Mouse (Mus musculus) heart, embryonic 15.5 days (tissue): ENCODE data around the gene Bphl. TPM values are rescaled to one million over a fixed set of nuclear protein-coding genes. Genes with fewer than 3 reads are reported as not detected.

ENCODE experiments used
- ATAC-seq: fragments of 200-750 bp; cut with Nextera tagmentation; replicated peaks from 2 replicates; pipeline ENCODE4 v1.8.0; 2017; ENCODE audit warnings: low read depth, moderate TSS enrichment; ENCODE audit not compliant: insufficient number of reproducible peaks, insufficient read depth, low FRiP score
- H3K27ac ChIP-seq: fragments of 300-500 bp; sonication (generic); 2 replicates; pipeline ENCODE4 v1.5.1; 2015; ENCODE audit warnings: mild to moderate bottlenecking, inconsistent platforms
- H3K27me3 ChIP-seq: fragments of 300-500 bp; sonication (generic); 2 replicates; pipeline ENCODE4 v1.6.1; 2015; ENCODE audit warnings: inconsistent platforms
- H3K36me3 ChIP-seq: fragments of 300-500 bp; sonication (generic); 2 replicates; pipeline ENCODE4 v1.6.1; 2015; ENCODE audit warnings: mild to moderate bottlenecking, inconsistent platforms
- H3K4me1 ChIP-seq: fragments of 300-500 bp; sonication (generic); replicated peaks from 2 replicates; pipeline ENCODE4 v1.6.1; 2015; ENCODE audit warnings: inconsistent platforms
- H3K4me2 ChIP-seq: fragments of 300-500 bp; sonication (generic); 2 replicates; pipeline ENCODE4 v1.6.1; 2015; ENCODE audit warnings: inconsistent platforms, mild to moderate bottlenecking, moderate library complexity
- H3K4me3 ChIP-seq: fragments of 300-500 bp; sonication (generic); 2 replicates; pipeline ENCODE4 v1.5.1; 2015; ENCODE audit warnings: mild to moderate bottlenecking, inconsistent platforms
- H3K9ac ChIP-seq: fragments of 300-500 bp; sonication (generic); 2 replicates; pipeline ENCODE4 v1.6.1; 2015; ENCODE audit warnings: mild to moderate bottlenecking, inconsistent platforms
- H3K9me3 ChIP-seq: fragments of 300-500 bp; sonication (generic); replicated peaks from 2 replicates; pipeline ENCODE4 v1.6.1; 2016; ENCODE audit warnings: inconsistent platforms
- WGBS: fragments of 180-500 bp; shearing (Covaris S2); methylation state at CpG from one replicate; pipeline ENCODE4 v1.1.7; 2015; ENCODE audit warnings: mixed read lengths; 5-methylcytosine and 5-hydroxymethylcytosine counted together
- polyA plus RNA-seq: library from polyadenylated mRNA; unstranded; fragments of >200 nt; fragmentation: Nextera tagmentation; extraction: Ambion mirVana; gene quantifications from 2 replicates; pipeline ENCODE4 v1.2.1, GENCODE M21; 2015

Bphl gene
- polyA plus RNA-seq, 1 experiment from 2014 or later, result 51.8 TPM

- Histone ChIP-seq H3K27ac (no peak overlapping the region), H3K9ac (no peak overlapping the region), H3K27me3 (no peaks in the 10 kb centered on the region), H3K4me2 (no peak overlapping the region), H3K36me3 (no peaks in the 10 kb centered on the region), H3K9me3 (no peaks in the 10 kb centered on the region), H3K4me3 (no peak overlapping the region), H3K4me1 (peaks cover 15% of the 10 kb centered on the region)
- 48% methylated on average over 3 of the region's 3 CpGs for WGBS
- ATAC-seq, result no peak
These were observed 52.0 kb downstream of the Bphl start for GRCm38 (mm10) chr13:34089358-34089757.

GRCm38 (mm10) chr13:34095542-34096435, 58.4 kb downstream of the Bphl start:
- Histone ChIP-seq H3K4me3 (no peak overlapping the region), H3K27ac (peak overlapping the region; percentile 51), H3K27me3 (no peaks in the 10 kb centered on the region), H3K4me1 (peaks cover 17% of the 10 kb centered on the region), H3K4me2 (peak overlapping the region; percentile 6; the same call in 1 of the 2 replicates), H3K9me3 (no peaks in the 10 kb centered on the region), H3K9ac (no peak overlapping the region), H3K36me3 (no peaks in the 10 kb centered on the region)
- WGBS, result 21% methylated on average over 5 of the region's 7 CpGs
- ATAC-seq, result peak; percentile 77; the same call in 1 of the 2 replicates

GRCm38 (mm10) chr13:34096455-34096854, 59.1 kb downstream of the Bphl start:
- no peaks in the 10 kb centered on the region for H3K27me3 ChIP-seq
- H3K4me3 ChIP-seq, result no peak overlapping the region
- H3K9me3 ChIP-seq, result no peaks in the 10 kb centered on the region
- 61% methylated on average over 4 of the region's 4 CpGs for WGBS
- H3K9ac ChIP-seq, result no peak overlapping the region
- H3K36me3 ChIP-seq, result no peaks in the 10 kb centered on the region
- peak overlapping the region; percentile 51 for H3K27ac ChIP-seq
- H3K4me1 ChIP-seq, result peaks cover 18% of the 10 kb centered on the region
- H3K4me2 ChIP-seq, result 0 out of 2 replicates have a peak overlapping the region, but pooled peaks have one; percentile 6
- peak; percentile 62; the same call in 1 of the 2 replicates for ATAC-seq

- peaks cover 18% of the 10 kb centered on the region for H3K4me1 ChIP-seq
- H3K9ac ChIP-seq, result no peak overlapping the region
- H3K27ac ChIP-seq, result 0 out of 2 replicates have a peak overlapping the region, but pooled peaks have one; percentile 5
- H3K4me2 ChIP-seq, result no peak overlapping the region
- H3K36me3 ChIP-seq, result no peaks in the 10 kb centered on the region
- 67% methylated on average over 3 of the region's 3 CpGs for whole genome bisulfite sequencing
- H3K27me3 ChIP-seq, result no peaks in the 10 kb centered on the region
- no peak for ATAC-seq
- H3K9me3 ChIP-seq, result no peaks in the 10 kb centered on the region
- H3K4me3 ChIP-seq, result no peak overlapping the region
These were observed 59.7 kb downstream of the Bphl start for GRCm38 (mm10) chr13:34097086-34097485.

- ATAC-seq, result no peak
- no peak overlapping the region for H3K9ac ChIP-seq
- H3K27ac ChIP-seq, result no peak overlapping the region
- H3K4me3 ChIP-seq, result no peak overlapping the region
- peaks cover 17% of the 10 kb centered on the region for H3K4me1 ChIP-seq
- WGBS, result 37% methylated on average over 3 of the region's 3 CpGs
- no peak overlapping the region for H3K4me2 ChIP-seq
- H3K9me3 ChIP-seq, result no peaks in the 10 kb centered on the region
- no peaks in the 10 kb centered on the region for H3K36me3 ChIP-seq
- H3K27me3 ChIP-seq, result no peaks in the 10 kb centered on the region
These were observed 63.3 kb downstream of the Bphl start for GRCm38 (mm10) chr13:34100733-34101132.

GRCm38 (mm10) chr13:34101247-34101646, 63.9 kb downstream of the Bphl start:
- 88% methylated on average over 10 of the region's 10 CpGs for WGBS
- Histone ChIP-seq H3K4me2 (no peak overlapping the region), H3K27me3 (no peaks in the 10 kb centered on the region), H3K4me1 (peaks cover 19% of the 10 kb centered on the region), H3K36me3 (no peaks in the 10 kb centered on the region), H3K9me3 (no peaks in the 10 kb centered on the region), H3K4me3 (no peak overlapping the region), H3K9ac (no peak overlapping the region), H3K27ac (no peak overlapping the region)
- ATAC-seq, result no peak

GRCm38 (mm10) chr13:34101908-34102307, 64.5 kb downstream of the Bphl start:
- Histone ChIP-seq H3K9me3 (no peaks in the 10 kb centered on the region), H3K27ac (no peak overlapping the region), H3K36me3 (no peaks in the 10 kb centered on the region), H3K9ac (no peak overlapping the region), H3K4me1 (peaks cover 20% of the 10 kb centered on the region), H3K27me3 (no peaks in the 10 kb centered on the region), H3K4me3 (no peak overlapping the region), H3K4me2 (no peak overlapping the region)
- no peak for ATAC-seq
- WGBS, result 72% methylated on average over 9 of the region's 9 CpGs

- 37% methylated on average over 1 of the region's 1 CpGs for WGBS
- no peak overlapping the region for H3K4me2 ChIP-seq
- H3K4me1 ChIP-seq, result peaks cover 21% of the 10 kb centered on the region
- no peaks in the 10 kb centered on the region for H3K27me3 ChIP-seq
- ATAC-seq, result no peak; the same call in 1 of the 2 replicates
- H3K9ac ChIP-seq, result no peak overlapping the region
- H3K4me3 ChIP-seq, result no peak overlapping the region
- no peaks in the 10 kb centered on the region for H3K36me3 ChIP-seq
- no peaks in the 10 kb centered on the region for H3K9me3 ChIP-seq
- H3K27ac ChIP-seq, result peak overlapping the region; percentile 69
These were observed 68.0 kb downstream of the Bphl start for GRCm38 (mm10) chr13:34105364-34105763.

- Histone ChIP-seq H3K4me3 (no peak overlapping the region), H3K9me3 (no peaks in the 10 kb centered on the region), H3K27ac (0 out of 2 replicates have a peak overlapping the region, but pooled peaks have one; percentile 9), H3K4me2 (no peak overlapping the region), H3K27me3 (no peaks in the 10 kb centered on the region), H3K9ac (no peak overlapping the region), H3K36me3 (no peaks in the 10 kb centered on the region), H3K4me1 (peaks cover 17% of the 10 kb centered on the region)
- no peak for ATAC-seq
- 75% methylated on average over 2 of the region's 2 CpGs for WGBS
These were observed 68.9 kb downstream of the Bphl start for GRCm38 (mm10) chr13:34106256-34106655.

- H3K9ac ChIP-seq, result no peak overlapping the region
- 95% methylated on average over 1 of the region's 1 CpGs for whole genome bisulfite sequencing
- ATAC-seq, result no peak
- no peak overlapping the region for H3K4me3 ChIP-seq
- H3K27ac ChIP-seq, result peak overlapping the region; percentile 9; the same call in 1 of the 2 replicates
- H3K27me3 ChIP-seq, result no peaks in the 10 kb centered on the region
- no peaks in the 10 kb centered on the region for H3K9me3 ChIP-seq
- H3K36me3 ChIP-seq, result no peaks in the 10 kb centered on the region
- H3K4me1 ChIP-seq, result peaks cover 17% of the 10 kb centered on the region
- no peak overlapping the region for H3K4me2 ChIP-seq
These were observed 69.6 kb downstream of the Bphl start for GRCm38 (mm10) chr13:34106999-34107398.

- Histone ChIP-seq H3K9ac (no peak overlapping the region), H3K36me3 (no peaks in the 10 kb centered on the region), H3K4me3 (no peak overlapping the region), H3K27me3 (no peaks in the 10 kb centered on the region), H3K27ac (no peak overlapping the region), H3K9me3 (no peaks in the 10 kb centered on the region), H3K4me1 (peaks cover 17% of the 10 kb centered on the region), H3K4me2 (no peak overlapping the region)
- no peak for ATAC-seq
- 77% methylated on average over 4 of the region's 4 CpGs for WGBS
These were observed 71.8 kb downstream of the Bphl start for GRCm38 (mm10) chr13:34109035-34109676.
